ENCODE assay signal across 9 mouse cellular contexts in the genomic region with DNA sequence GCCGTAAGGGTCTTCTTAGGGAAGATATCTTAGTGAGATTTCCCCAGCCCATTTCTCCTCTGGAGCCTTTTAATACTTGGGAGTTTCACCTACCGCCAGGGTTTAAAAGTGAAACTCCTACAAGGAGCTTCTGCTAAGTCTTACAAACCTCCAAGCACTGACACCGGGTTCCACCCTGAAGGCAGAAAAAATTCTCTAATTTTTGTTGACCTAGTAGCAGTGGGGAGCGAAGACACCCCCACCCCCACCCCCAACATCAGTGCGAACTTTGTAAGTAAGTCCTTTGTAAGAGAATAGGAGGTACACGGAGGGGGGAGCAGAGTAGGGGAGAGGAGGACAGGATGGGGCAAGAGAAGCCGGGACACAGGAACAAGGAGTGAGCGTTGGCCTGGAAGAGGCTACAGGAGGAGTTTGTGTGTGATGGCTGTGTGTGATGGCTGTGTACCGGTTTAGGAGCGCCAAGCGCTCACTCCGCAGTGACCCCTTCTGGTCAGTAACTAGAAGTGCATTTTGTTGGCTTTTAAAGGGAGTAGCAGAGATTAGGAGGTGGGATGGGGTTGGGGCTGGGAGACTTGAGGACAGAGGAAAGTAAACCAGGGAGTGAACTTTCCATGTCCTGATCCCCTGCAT. TPM values are rescaled to one million over a fixed set of nuclear protein-coding genes. Genes with fewer than 3 reads are reported as not detected.
DNase-seq lines count a peak whose midpoint lies in the region; ATAC-seq and TF ChIP-seq lines count a peak whose summit lies in the region.
"Had no signal": no experiment of that assay in that cellular context is flagged by ENCODE, and none has a peak within 500 bp of the region (broad histone marks: within the 10 kb centered on the region; RNA-seq: fewer than 3 reads in every experiment).

No protein-coding gene starts in this region.

- DNase-seq in kidney, postnatal 0 days (ENCODE audit: low spot score), result peak; percentile 51
- peak; percentile 58 for DNase-seq in NIH3T3 (ENCODE audit: low read depth)
- DNase-seq in heart, postnatal 0 days (ENCODE audit: low spot score), result peak; percentile 18
- DNase-seq in lung, postnatal 10 days, result peak; percentile 18
- peak; percentile 38 for DNase-seq in right cerebral cortex, postnatal 25 days
- DNase-seq in adipocyte (ENCODE audit: low spot score), result no peak

- no peak for ATAC-seq in kidney, postnatal 0 days (replicated peaks; ENCODE audit: low FRiP score, low read depth)
- ATAC-seq in kidney, embryonic 14.5 days (ENCODE audit: low FRiP score, low TSS enrichment), result no peak
- ATAC-seq in common myeloid progenitor, adult 5-6 weeks (replicated peaks; ENCODE audit: low read depth, poor library complexity, severe bottlenecking), result peak; percentile 68
- no peak for ATAC-seq in heart, postnatal 0 days (ENCODE audit: insufficient read depth, low read depth)

- peak; percentile 72 for TF ChIP-seq CTCF in kidney, postnatal 0 days (IDR thresholded peaks at IDR 0.05; ENCODE audit: low read depth)
- peak; percentile 64 for TF ChIP-seq CTCF in heart, postnatal 0 days (IDR thresholded peaks at IDR 0.05; ENCODE audit: low read depth)

- no peak overlapping the region for H3K4me2 ChIP-seq in kidney, postnatal 0 days (ENCODE audit: low read length)
- no peak overlapping the region for H3K4me2 ChIP-seq in kidney, embryonic 14.5 days (replicated peaks; ENCODE audit: low read depth, low read length)
- H3K4me2 ChIP-seq in heart, postnatal 0 days (ENCODE audit: low read depth, low read length), result peak overlapping the region; percentile 25
- H3K4me2 ChIP-seq: limb, embryonic 12.5 days had no signal

- no peak overlapping the region for H3K27ac ChIP-seq in kidney, postnatal 0 days
- H3K27ac ChIP-seq in kidney, embryonic 14.5 days (ENCODE audit: low read depth, low read length), result no peak overlapping the region
- no peak overlapping the region for H3K27ac ChIP-seq in heart, postnatal 0 days (ENCODE audit: low read depth)
- H3K27ac ChIP-seq: limb, embryonic 12.5 days had no signal

- H3K27me3 ChIP-seq in kidney, postnatal 0 days (ENCODE audit: insufficient read depth, low read length), result peaks cover 33% of the 10 kb centered on the region
- peaks cover 49% of the 10 kb centered on the region for H3K27me3 ChIP-seq in kidney, embryonic 14.5 days (ENCODE audit: control insufficient read depth, insufficient read depth, low read length)
- peaks cover 41% of the 10 kb centered on the region for H3K27me3 ChIP-seq in heart, postnatal 0 days (ENCODE audit: control insufficient read depth, insufficient read depth, low read length)

- H3K9ac ChIP-seq in kidney, postnatal 0 days (ENCODE audit: low read depth, low read length), result no peak overlapping the region
- no peak overlapping the region for H3K9ac ChIP-seq in kidney, embryonic 14.5 days (ENCODE audit: low read depth, low read length)
- H3K9ac ChIP-seq in heart, postnatal 0 days (replicated peaks; ENCODE audit: low read depth, low read length), result no peak overlapping the region
- H3K9ac ChIP-seq: limb, embryonic 12.5 days had no signal

- H3K4me3 ChIP-seq in kidney, postnatal 0 days (replicated peaks; ENCODE audit: low read depth, low read length), result no peak overlapping the region
- H3K4me3 ChIP-seq in kidney, embryonic 14.5 days (ENCODE audit: low read length), result no peak overlapping the region
- H3K4me3 ChIP-seq in heart, postnatal 0 days (ENCODE audit: low read depth, low read length), result 0 out of 2 replicates have a peak overlapping the region, but pooled peaks have one; percentile 5

- H3K36me3 ChIP-seq in kidney, postnatal 0 days (ENCODE audit: insufficient read depth, low read length), result no peaks in the 10 kb centered on the region
- no peaks in the 10 kb centered on the region for H3K36me3 ChIP-seq in kidney, embryonic 14.5 days (ENCODE audit: control insufficient read depth, insufficient read depth, low read length)
- no peaks in the 10 kb centered on the region for H3K36me3 ChIP-seq in heart, postnatal 0 days (replicated peaks; ENCODE audit: control insufficient read depth, insufficient read depth, low read length)
- H3K36me3 ChIP-seq: limb, embryonic 12.5 days had no signal

- no peak for TF ChIP-seq EP300 in heart, postnatal 0 days (IDR thresholded peaks at IDR 0.05; ENCODE audit: low read depth)

- no peaks in the 10 kb centered on the region for H3K4me1 ChIP-seq in kidney, postnatal 0 days (replicated peaks; ENCODE audit: insufficient read depth, low read length)
- H3K4me1 ChIP-seq in kidney, embryonic 14.5 days (ENCODE audit: control insufficient read depth, insufficient read depth, low read length), result 0 out of 2 replicates have a peak, but pooled peaks cover 5% of the 10 kb centered on the region
- H3K4me1 ChIP-seq in heart, postnatal 0 days (ENCODE audit: control insufficient read depth, insufficient read depth), result no peaks in the 10 kb centered on the region

- 0 out of 2 replicates have a peak, but pooled peaks cover 6% of the 10 kb centered on the region for H3K9me3 ChIP-seq in kidney, postnatal 0 days (replicated peaks; ENCODE audit: low read length)
- H3K9me3 ChIP-seq in kidney, embryonic 14.5 days (ENCODE audit: control insufficient read depth, low read length), result no peaks in the 10 kb centered on the region; the same call in 1 of the 2 replicates
- H3K9me3 ChIP-seq in heart, postnatal 0 days (replicated peaks; ENCODE audit: control insufficient read depth, low read length), result peaks cover 4% of the 10 kb centered on the region; the same call in 1 of the 2 replicates
- H3K9me3 ChIP-seq: limb, embryonic 12.5 days had no signal

- WGBS in kidney, postnatal 0 days, result 1% methylated on average over 12 of the region's 12 CpGs
- WGBS in kidney, embryonic 14.5 days, result under 1% methylated on average over 12 of the region's 12 CpGs
- WGBS in heart, postnatal 0 days, result 1% methylated on average over 12 of the region's 12 CpGs

RNA-seq across cellular contexts. Expression of gene Srrm4, which starts 1.3 kb away (rescaled TPM):
- 0.11 and 0.33 TPM in 2 replicates for polyA plus RNA-seq in kidney, postnatal 0 days (2015; fragmentation: Nextera tagmentation; extraction: Ambion mirVana)
- polyA plus RNA-seq in kidney, embryonic 14.5 days (2014; fragmentation: Nextera tagmentation; extraction: Ambion mirVana), result 0.10 and 0.32 TPM in 2 replicates
- total RNA-seq in common myeloid progenitor, adult 5-6 weeks (2017), result not detected in 2 replicates
- total RNA-seq in heart, postnatal 0 days (2014; rRNA removed; ENCODE audit: low replicate concordance), result 0.19 and 1.1 TPM in 2 replicates
- 0.93 and 1.1 TPM in 2 replicates for polyA plus RNA-seq in heart, postnatal 0 days (2015; fragmentation: Nextera tagmentation; extraction: Ambion mirVana)
